Mouse (Mus musculus) kidney, adult 2 months (tissue): Measurements from ENCODE around the gene Kcnk7.

ENCODE experiments used
- CTCF ChIP-seq: fragments of 200-500 bp; conservative IDR thresholded peaks from 2 replicates; pipeline ENCODE4 v1.5.1; 2011; ENCODE audit warnings: low read depth, mild to moderate bottlenecking, control low read depth, low read length, moderate library complexity, mixed read lengths; ENCODE audit not compliant: insufficient read depth, insufficient read length
- POLR2A ChIP-seq: fragments of 200-500 bp; IDR thresholded peaks from one replicate; pipeline ENCODE4 v1.6.1; 2011; ENCODE audit warnings: low read depth, low read length, control low read depth

DNA sequence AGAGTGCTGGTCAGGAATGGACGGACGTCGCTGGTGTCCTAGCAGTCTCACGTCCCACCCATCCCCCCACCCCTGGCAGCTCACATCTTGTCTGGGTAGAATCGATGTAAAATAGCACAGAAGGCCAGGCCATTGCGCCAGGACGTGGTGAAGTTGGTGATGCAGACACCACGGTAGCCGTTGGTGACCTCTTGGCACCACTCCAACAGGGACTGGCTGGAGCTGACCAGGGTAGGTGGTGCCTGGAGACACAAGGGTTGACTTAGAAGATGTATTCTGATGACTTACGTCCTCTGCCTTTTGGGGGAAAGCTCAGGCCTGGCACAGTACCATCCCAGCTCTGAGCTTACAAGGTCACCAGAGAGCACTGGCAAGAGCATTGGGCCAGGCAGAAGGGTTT lies 12.8 kb downstream of the Kcnk7 start:
- no peak for TF ChIP-seq POLR2A
- no peak for TF ChIP-seq CTCF
